Mouse (Mus musculus) liver, embryonic 14.5 days (tissue): ENCODE data around the gene Pcgf6. TPM values are rescaled to one million over a fixed set of nuclear protein-coding genes. Genes with fewer than 3 reads are reported as not detected.

Experiments used
- ATAC-seq: fragments of 200-750 bp; cut with Nextera tagmentation; 2 replicates; pipeline ENCODE4 v1.8.0; 2017; ENCODE audit warnings: moderate number of reproducible peaks, mild to moderate bottlenecking, moderate library complexity; ENCODE audit not compliant: insufficient read depth
- DNase-seq, 3 experiments: peaks; one replicate each; pipeline ENCODE4 v3.0.0-alpha.2; 2012 to 2013; ENCODE audit warnings: low read depth in 3 of 3, low spot score in 3 of 3
- H3K27ac ChIP-seq: fragments of 300-500 bp; sonication (generic); 2 replicates; pipeline ENCODE4 v1.5.1; 2014; ENCODE audit warnings: moderate library complexity, mild to moderate bottlenecking, control low read depth, inconsistent platforms
- H3K27me3 ChIP-seq: fragments of 300-500 bp; sonication (generic); 2 replicates; pipeline ENCODE4 v1.6.1; 2014; ENCODE audit warnings: mild to moderate bottlenecking, low read length, moderate library complexity; ENCODE audit not compliant: control insufficient read depth, insufficient read depth
- H3K36me3 ChIP-seq: fragments of 300-500 bp; sonication (generic); replicated peaks from 2 replicates; pipeline ENCODE4 v1.6.1; 2014; ENCODE audit warnings: low read depth; ENCODE audit not compliant: control insufficient read depth, insufficient read depth
- H3K4me1 ChIP-seq, 2 experiments: fragments of 200-500 bp in 1 of 2; fragments of 300-500 bp in 1 of 2; sonication (generic) in 1 of 2; replicated peaks; 2 replicates each; pipeline ENCODE4 v1.6.1; 2012 to 2014; ENCODE audit warnings: antibody characterized with exemption in 1 of 2, inconsistent platforms in 1 of 2, low read length in 1 of 2; ENCODE audit not compliant: control insufficient read depth in 2 of 2, insufficient read depth in 2 of 2
- H3K4me2 ChIP-seq: fragments of 300-500 bp; sonication (generic); 2 replicates; pipeline ENCODE4 v1.6.1; 2014; ENCODE audit warnings: low read depth, mild to moderate bottlenecking, control low read depth, moderate library complexity
- H3K4me3 ChIP-seq, 2 experiments: fragments of 200-500 bp in 1 of 2; fragments of 300-500 bp in 1 of 2; sonication (generic) in 1 of 2; 2 replicates each; pipeline ENCODE4 v1.5.1; 2012 to 2014; ENCODE audit warnings: low read depth in 2 of 2, low read length in 2 of 2, mild to moderate bottlenecking in 2 of 2, control low read depth in 1 of 2, inconsistent platforms in 1 of 2, moderate library complexity in 1 of 2; ENCODE audit not compliant: insufficient read depth in 1 of 2
- H3K9ac ChIP-seq: fragments of 300-500 bp; sonication (generic); replicated peaks from 2 replicates; pipeline ENCODE4 v1.6.1; 2014; ENCODE audit warnings: mild to moderate bottlenecking, control low read depth, moderate library complexity
- H3K9me3 ChIP-seq: fragments of 300-500 bp; sonication (generic); 2 replicates; pipeline ENCODE4 v1.6.1; 2016; ENCODE audit warnings: low read length, mixed read lengths; ENCODE audit not compliant: control insufficient read depth
- CTCF ChIP-seq: IDR thresholded peaks from 2 replicates; pipeline ENCODE4 v1.5.1; 2016; ENCODE audit warnings: antibody characterized with exemption, low read depth, control low read depth
- EP300 ChIP-seq: IDR thresholded peaks from 2 replicates; pipeline ENCODE4 v1.6.1; 2016; ENCODE audit warnings: antibody characterized with exemption, low read depth
- WGBS: fragments of 180-500 bp; shearing (Covaris S2); extraction: QIAGEN DNeasy Blood & Tissue Kit; methylation state at CpG from one replicate; pipeline ENCODE4 v1.1.7; 2014; ENCODE audit not compliant: insufficient replicate concordance; 5-methylcytosine and 5-hydroxymethylcytosine counted together
- polyA plus RNA-seq, 2 experiments: library from polyadenylated mRNA; depleted of rRNA in 1 of 2; stranded (reverse) in 1 of 2; unstranded in 1 of 2; fragments of >200 nt; fragmentation: Nextera tagmentation in 1 of 2; extraction: Ambion mirVana in 1 of 2; gene quantifications; 2 replicates each; pipeline versions ENCODE4 v1.2.1 to v1.2.3; 2012 to 2014

The Pcgf6 gene
- polyA plus RNA-seq, 2 experiments = 7.5 to 10.4 TPM

- H3K9me3 ChIP-seq = no peaks in the 10 kb centered on the region
- ATAC-seq = no peak
- WGBS = 75% methylated on average over 15 of the region's 15 CpGs
- no peak overlapping the region for H3K4me2 ChIP-seq
- peaks cover 48% of the 10 kb centered on the region for H3K27me3 ChIP-seq
- H3K4me3 ChIP-seq = no peak overlapping the region
- H3K4me1 ChIP-seq = no peaks in the 10 kb centered on the region
- H3K36me3 ChIP-seq = no peaks in the 10 kb centered on the region
- DNase-seq = no peak
- H3K9ac ChIP-seq = no peak overlapping the region
- TF ChIP-seq EP300 = no peak
- peak; percentile 16; the same call in 1 of the 2 replicates for TF ChIP-seq CTCF
- H3K27ac ChIP-seq = no peak overlapping the region
These were observed 38.1 kb downstream of the Pcgf6 start for GRCm38 (mm10) chr19:47012521-47013130.

DNA sequence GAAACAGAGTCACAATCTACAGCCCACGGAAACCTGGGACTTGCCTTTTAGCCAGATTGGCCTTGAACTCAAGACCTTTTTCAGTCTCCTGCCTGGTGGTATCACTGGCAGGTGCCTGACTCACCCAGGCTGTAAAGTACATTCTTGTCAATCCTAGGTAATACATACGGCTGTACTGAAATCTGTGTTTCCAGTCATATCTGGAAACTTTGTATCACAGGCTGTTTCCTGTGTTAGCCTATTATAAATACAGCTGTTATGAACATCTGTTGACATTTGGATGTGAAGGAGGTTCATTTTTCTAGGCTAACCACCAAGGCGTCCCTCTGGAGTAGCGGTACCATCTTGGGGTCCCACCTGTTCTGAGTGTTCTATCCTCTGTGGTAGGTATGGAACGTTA is 40.8 kb downstream of the Pcgf6 start:
- no peak for TF ChIP-seq CTCF
- no peak for TF ChIP-seq EP300
- Histone ChIP-seq H3K4me3 (no peak overlapping the region), H3K4me2 (no peak overlapping the region), H3K36me3 (no peaks in the 10 kb centered on the region), H3K27me3 (peaks cover 25% of the 10 kb centered on the region), H3K9ac (no peak overlapping the region), H3K27ac (no peak overlapping the region), H3K9me3 (no peaks in the 10 kb centered on the region), H3K4me1 (no peaks in the 10 kb centered on the region)
- DNase-seq = no peak
- WGBS = 62% methylated on average over 5 of the region's 5 CpGs
- no peak for ATAC-seq

GRCm38 (mm10) chr19:47009420-47009819 is 41.3 kb downstream of the Pcgf6 start:
- Histone ChIP-seq H3K4me1 (no peaks in the 10 kb centered on the region), H3K36me3 (no peaks in the 10 kb centered on the region), H3K4me2 (no peak overlapping the region), H3K9me3 (no peaks in the 10 kb centered on the region), H3K27ac (no peak overlapping the region), H3K9ac (no peak overlapping the region), H3K4me3 (no peak overlapping the region), H3K27me3 (peaks cover 20% of the 10 kb centered on the region)
- TF ChIP-seq CTCF (no peak), EP300 (no peak)
- ATAC-seq (no peak), DNase-seq (no peak)
- 58% methylated on average over 7 of the region's 7 CpGs for WGBS

- Histone ChIP-seq H3K27me3 (no peaks in the 10 kb centered on the region; the same call in 1 of the 2 replicates), H3K4me3 (no peak overlapping the region), H3K9ac (no peak overlapping the region), H3K4me1 (no peaks in the 10 kb centered on the region), H3K4me2 (no peak overlapping the region), H3K27ac (no peak overlapping the region), H3K9me3 (no peaks in the 10 kb centered on the region), H3K36me3 (no peaks in the 10 kb centered on the region)
- 3% methylated on average over 4 of the region's 4 CpGs for WGBS
- DNase-seq (no peak), ATAC-seq (no peak)
- TF ChIP-seq CTCF (no peak), EP300 (no peak)
These were observed 44.4 kb downstream of the Pcgf6 start for GRCm38 (mm10) chr19:47006321-47006720.

- Histone ChIP-seq H3K9ac (no peak overlapping the region), H3K4me3 (no peak overlapping the region), H3K9me3 (no peaks in the 10 kb centered on the region), H3K27me3 (no peaks in the 10 kb centered on the region; the same call in 1 of the 2 replicates), H3K4me1 (no peaks in the 10 kb centered on the region), H3K4me2 (no peak overlapping the region), H3K27ac (no peak overlapping the region), H3K36me3 (no peaks in the 10 kb centered on the region)
- no peak for DNase-seq
- 44% methylated on average over 5 of the region's 5 CpGs for WGBS
- TF ChIP-seq CTCF (no peak), EP300 (no peak)
- no peak for ATAC-seq
These were observed 44.8 kb downstream of the Pcgf6 start for GRCm38 (mm10) chr19:47005873-47006272.
